Mouse (Mus musculus): ENCODE results near the gene Lipt2. TPM values are rescaled to one million over a fixed set of nuclear protein-coding genes. Genes with fewer than 3 reads are reported as not detected.
A peak's percentile ranks its signal among the peaks of the same experiment; 100 is the strongest.

Gene Lipt2
- total RNA-seq (2021) = 1 to 10 TPM; 4.4 to 5.0 TPM

DNA sequence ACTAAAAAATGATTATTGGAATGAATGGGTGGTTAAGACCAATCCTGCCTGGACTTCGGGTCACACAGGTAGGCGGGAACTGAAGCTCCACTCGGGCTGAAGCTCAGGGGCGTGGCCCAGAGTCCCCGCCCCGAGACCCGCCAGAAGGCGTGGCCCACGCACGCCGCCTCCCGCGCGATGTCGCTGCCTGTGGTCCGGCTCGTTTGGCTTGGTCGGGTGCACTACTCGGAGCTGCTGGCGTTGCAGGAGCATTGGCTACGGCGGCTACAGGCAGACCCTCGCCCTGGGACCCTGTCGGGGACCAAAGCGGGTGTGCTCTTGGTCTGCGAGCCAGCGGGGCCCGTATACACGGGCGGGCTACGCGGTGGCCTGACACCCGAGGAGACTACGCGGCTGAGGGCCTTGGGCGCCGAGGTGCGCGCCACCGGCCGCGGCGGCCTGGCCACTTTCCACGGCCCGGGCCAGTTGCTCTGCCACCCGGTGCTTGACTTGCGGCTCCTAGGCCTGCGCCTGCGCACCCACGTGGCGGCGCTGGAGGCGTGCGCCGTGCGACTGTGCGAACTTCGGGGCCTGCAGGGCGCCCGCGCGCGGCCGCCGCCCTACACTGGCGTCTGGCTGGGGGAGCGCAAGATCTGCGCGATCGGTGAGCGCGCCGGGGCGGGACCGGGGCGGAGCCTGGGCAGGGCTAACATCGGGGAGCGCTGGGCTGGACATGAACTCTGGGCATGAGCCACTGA is at the start of gene Lipt2:
TSS of gene Lipt2 (plus strand) at position 173 of the 737 bp plus-strand sequence.
- peak; percentile 94 for DNase-seq
- intact Hi-C loops (cut with DNase I) = loop anchor here (2.0 kb wide), 1 partner anchor 28 kb away; no protein-coding TSS in a partner anchor

GRCm38 (mm10) chr7:100111506-100111905 is 47.6 kb upstream of the Lipt2 start:
- intact Hi-C loops (cut with DNase I) = no loop called here
- DNase-seq = no peak

- no peak for DNase-seq
- intact Hi-C loops (cut with DNase I) = no loop called here
Measured at GRCm38 (mm10) chr7:100113821-100114220, 45.3 kb upstream of the Lipt2 start.

DNA sequence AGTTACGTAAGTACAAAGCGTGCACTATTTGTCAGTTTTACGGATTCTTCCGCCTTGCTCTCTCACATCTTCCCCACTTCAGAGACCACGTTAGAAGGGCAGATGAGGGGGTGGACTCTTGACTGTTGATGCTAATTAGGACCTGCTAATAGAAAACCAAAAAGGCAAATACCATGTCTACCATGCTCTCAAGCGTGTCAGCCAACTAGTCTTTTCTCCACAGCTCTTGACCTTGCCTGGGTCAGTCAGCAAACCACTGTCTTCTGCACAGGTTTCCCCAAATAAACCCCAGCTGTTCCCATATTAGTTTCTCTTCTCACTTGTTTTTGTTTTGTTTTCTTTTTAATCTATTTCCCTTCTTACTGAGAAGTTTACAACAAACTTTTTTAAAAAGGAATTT is 44.8 kb upstream of the Lipt2 start:
- no peak for DNase-seq
- intact Hi-C loops (cut with DNase I) = no loop called here

DNA sequence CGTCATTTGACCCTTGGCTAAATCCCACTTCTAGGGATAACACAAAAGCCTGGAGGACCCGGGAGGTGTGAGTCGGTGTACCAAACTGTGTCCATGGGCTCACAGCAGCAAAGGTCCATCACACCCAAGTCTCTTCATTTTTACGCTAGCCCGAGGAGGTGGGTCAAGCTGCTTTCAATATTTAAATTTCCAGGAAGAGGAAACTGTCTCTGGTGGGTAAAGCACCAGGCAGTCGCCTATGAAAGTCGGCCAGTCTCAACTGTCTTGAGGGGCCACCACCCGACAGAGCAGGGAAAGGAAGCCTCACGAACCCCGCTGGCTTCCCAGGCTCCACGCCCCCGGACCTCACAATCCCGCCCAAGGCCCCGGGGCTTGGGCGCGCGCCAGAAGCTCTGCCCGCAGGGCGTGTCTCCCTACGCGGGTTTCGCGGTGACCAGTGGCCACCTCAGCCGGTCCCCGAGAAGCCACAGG is 38.3 kb upstream of the Lipt2 start:
- intact Hi-C loops (cut with DNase I) = no loop called here
- no peak for DNase-seq

DNA sequence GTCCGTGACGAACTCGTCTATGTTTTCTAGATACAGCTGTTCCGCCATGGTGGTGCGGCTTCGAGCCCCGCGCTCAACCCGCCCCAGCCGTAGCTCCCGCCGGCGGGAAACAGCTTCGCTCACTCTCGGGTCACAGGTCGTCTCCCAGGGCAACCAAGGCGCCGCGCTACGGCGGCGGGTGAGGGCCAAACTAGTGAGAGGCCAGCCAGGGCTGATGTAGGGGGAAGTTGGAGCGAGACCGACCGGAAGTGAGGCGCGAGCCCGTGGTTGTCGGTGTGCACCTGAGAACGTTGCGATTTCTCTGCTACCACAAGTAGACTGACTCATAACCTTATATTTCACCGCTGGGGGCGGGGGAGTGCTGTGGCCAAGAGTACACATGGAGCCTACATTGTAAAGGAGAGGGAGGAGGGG is 37.7 kb upstream of the Lipt2 start, which contains the start of gene Pold3:
TSS of gene Pold3 (minus strand) at position 190 of the 414 bp plus-strand sequence.
- intact Hi-C loops (cut with DNase I) = no loop called here
- DNase-seq = peak; percentile 99 to 100

DNA sequence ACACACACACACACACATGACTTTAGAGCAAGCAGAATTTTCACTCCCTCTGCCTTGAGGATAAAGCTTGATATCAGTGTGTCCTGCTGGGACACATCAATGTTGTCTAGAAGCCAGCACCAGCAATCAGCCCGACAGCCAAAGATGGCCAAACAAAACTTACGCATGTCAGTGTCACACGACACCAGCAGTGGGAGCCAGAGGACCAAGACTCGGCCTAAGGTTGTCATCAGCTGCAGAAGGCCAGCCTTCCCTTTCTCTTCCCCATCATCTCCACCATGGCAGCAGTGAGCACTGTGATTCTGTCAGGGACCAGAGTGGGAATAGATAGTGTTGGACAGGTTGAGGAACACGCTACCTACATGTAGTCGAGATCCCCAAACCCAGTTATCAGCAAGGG is 35.6 kb upstream of the Lipt2 start:
- peak; percentile 44 to 61 for DNase-seq
- intact Hi-C loops (cut with DNase I) = loop anchor here (1.0 to 2.0 kb wide), 2 partner anchors 65 to 111 kb away; no protein-coding TSS in a partner anchor

DNA sequence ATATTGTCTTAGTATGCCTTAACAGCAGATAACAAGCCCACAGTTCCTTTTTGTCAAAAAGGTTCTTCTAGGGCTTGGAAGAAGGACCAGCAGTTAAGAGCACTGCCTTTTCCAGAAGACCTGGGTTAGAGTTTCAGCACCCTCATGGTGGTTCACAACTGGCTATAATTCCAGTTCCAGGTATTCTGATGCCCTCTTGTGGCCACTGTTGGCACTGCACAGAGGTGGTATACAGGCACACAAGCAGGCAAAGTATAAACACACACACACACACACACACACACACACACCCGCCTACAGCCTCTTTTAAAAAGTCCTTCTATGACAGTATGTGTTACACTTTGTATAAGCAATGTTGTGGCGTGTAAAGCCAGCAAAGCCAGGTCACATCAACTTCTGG is 34.9 kb upstream of the Lipt2 start:
- DNase-seq = peak; percentile 17 to 54

DNA sequence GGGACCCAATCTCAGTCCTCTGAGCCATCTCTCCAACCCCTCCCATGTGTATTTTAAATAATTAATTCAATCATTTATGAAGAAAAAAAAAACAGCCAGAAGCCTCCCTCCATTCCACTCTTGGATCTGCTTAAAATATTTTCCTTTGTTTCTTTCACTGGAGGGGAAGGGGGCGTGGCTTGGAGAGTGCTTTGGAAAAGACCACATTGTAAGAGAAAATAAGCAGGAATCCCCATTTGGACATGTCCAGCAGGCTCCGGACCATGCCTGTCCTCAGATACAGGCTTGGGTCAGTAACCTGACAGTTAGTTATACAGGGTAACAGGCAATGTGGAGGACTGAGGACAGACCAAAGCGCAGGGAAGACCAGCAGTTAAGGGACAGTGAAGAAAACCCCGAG is 33.9 kb upstream of the Lipt2 start:
- DNase-seq = peak; percentile 21 to 29
- intact Hi-C loops (cut with DNase I) = no loop called here

More for the DNA sequence above, 34.9 kb upstream of the Lipt2 start:
- intact Hi-C loops (cut with DNase I) = no loop called here

- DNase-seq = no peak
- intact Hi-C loops (cut with DNase I) = no loop called here
Measured at GRCm38 (mm10) chr7:100126514-100126913, 32.6 kb upstream of the Lipt2 start.

- no peak for DNase-seq
- intact Hi-C loops (cut with DNase I) = no loop called here
Measured at GRCm38 (mm10) chr7:100128262-100129041, 30.6 kb upstream of the Lipt2 start.

- intact Hi-C loops (cut with DNase I) = no loop called here
- DNase-seq = no peak
Measured at GRCm38 (mm10) chr7:100130592-100130991, 28.5 kb upstream of the Lipt2 start.

DNA sequence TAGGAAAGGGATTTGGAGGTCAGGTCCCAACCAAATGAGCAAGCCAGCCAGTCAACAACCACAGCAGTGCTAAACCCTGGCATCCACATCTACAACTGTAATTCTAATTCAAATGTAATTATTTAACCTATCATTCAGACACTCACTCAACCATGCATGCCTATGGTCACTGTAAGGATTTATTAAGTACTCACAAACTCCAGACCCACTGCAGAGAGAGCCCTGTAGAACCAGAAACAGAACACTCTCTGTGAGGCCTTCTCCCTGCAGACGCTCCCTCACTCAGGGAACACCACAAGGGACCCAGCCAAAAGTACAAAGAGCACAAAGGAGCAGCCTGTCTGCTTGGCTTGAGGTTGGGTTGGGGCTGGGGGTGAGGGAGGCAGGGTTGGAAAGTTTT is 26.7 kb upstream of the Lipt2 start:
- no peak for DNase-seq

GRCm38 (mm10) chr7:100137038-100137437 is 22.0 kb upstream of the Lipt2 start:
- peak; percentile 31 to 36 for DNase-seq
- intact Hi-C loops (cut with DNase I) = no loop called here

More for the DNA sequence above, 26.7 kb upstream of the Lipt2 start:
- intact Hi-C loops (cut with DNase I) = no loop called here

GRCm38 (mm10) chr7:100138075-100138474 is 21.0 kb upstream of the Lipt2 start:
- intact Hi-C loops (cut with DNase I) = no loop called here

DNA sequence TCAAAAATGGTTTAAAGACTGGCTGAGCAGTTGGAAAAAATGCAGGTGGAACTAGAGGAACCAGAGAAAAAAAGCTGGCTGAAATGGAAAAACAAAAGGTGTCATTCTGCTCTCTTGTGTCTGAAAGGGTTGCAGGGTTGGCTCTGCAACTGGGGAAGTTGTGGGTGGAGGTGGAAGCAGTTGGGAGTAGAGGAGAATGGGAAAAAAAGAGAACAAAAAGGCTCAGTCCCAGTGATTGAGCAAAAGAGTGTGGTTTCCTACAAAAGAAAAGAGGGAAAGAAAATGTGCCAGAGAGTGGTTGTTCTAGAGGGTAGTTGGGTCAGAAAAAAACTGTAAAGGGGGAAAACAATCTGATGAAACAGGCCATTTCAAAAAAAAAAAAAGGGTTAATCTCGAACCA is 18.5 kb upstream of the Lipt2 start:
- intact Hi-C loops (cut with DNase I) = no loop called here
- DNase-seq = no peak

More at GRCm38 (mm10) chr7:100138075-100138474, 21.0 kb upstream of the Lipt2 start:
- DNase-seq = no peak

- DNase-seq = no peak
- intact Hi-C loops (cut with DNase I) = no loop called here
Measured at GRCm38 (mm10) chr7:100148586-100148985, 10.5 kb upstream of the Lipt2 start.

DNA sequence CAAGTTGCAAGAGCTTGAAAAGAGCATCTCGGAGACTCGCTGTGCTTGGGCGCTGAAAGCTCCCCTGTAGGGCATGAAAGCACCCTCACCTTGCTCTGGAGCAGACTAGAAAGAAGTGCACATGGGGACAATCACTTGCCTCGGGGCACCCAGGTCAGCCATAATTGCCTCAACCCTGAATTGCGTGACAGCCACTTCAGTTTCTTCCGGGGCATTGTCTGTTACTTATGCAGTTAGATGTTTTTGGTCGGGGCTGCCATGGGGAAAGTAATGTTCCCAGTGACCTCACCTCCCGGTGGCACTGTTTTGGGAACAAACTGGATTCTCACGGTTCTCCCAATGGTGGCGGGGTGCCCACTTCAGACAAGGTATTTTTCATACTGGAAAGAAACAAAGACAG is 9.0 kb upstream of the Lipt2 start:
- no peak for DNase-seq
- intact Hi-C loops (cut with DNase I) = no loop called here

GRCm38 (mm10) chr7:100150626-100151025 is 8.5 kb upstream of the Lipt2 start:
- no peak for DNase-seq
- intact Hi-C loops (cut with DNase I) = no loop called here

DNA sequence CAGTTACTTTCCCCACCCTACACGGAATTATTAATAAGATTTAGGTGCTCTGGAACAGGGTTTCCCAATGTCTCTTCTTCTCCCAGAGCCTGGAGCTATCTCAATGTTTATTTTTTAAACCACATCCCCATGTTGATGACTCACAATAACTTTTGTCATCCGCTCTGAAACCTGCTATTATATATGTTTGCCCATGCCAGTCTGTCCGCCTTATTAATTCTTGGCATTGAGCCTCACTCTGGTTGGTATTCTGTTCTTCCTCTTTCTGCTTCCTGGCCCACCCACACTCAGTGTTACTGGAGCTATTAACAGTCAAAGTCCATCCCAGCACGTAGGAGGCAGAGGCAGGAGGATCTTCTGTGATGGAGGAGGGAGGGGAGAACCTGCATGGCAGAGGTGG is 1.4 kb upstream of the Lipt2 start:
- DNase-seq = no peak
- intact Hi-C loops (cut with DNase I) = loop anchor here (2.0 kb wide), 1 partner anchor 29 kb away; no protein-coding TSS in a partner anchor

- no peak for DNase-seq
- intact Hi-C loops (cut with DNase I) = no loop called here
Measured at GRCm38 (mm10) chr7:100160006-100160405, 929 bp downstream of the Lipt2 start.

Measured in heart, postnatal 10 days (tissue).